Mouse (Mus musculus) layer of hippocampus, postnatal 14 days (tissue): ENCODE measurements at regions not wholly inside any gene's neighbourhood (a gene's known extent, or its start where the extent isn't known, plus 50 kb on each side); places are given as distances from the start of the nearest gene placed in this dataset.

ENCODE experiments used
- DNase-seq, 2 experiments: peaks; one replicate each; pipeline ENCODE4 v3.0.0; 2021 to 2022; ENCODE audit warnings: low spot score in 2 of 2, mixed read lengths in 1 of 2

DNA sequence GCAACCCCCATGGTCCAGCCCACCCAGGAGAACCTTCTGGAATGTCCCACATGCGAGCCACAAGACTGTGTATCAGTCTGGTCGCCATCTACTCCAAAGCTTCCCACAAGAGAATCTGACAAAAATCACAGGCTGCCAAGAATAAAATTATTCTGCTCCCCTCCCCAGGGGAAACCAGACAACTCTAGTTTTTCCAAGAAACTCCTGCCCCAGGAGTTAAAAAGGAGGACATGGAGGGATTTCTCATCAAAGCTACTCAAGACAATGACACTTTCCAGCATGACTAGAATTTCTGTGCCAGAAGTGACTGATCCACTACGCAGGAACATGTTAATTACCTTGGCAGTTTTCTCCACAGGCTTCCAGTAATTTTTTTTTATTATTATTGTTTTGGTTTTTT, 98.4 kb downstream of the Psmg1 start:
- DNase-seq = peak in 1 of 2 experiments; percentile 13

DNA sequence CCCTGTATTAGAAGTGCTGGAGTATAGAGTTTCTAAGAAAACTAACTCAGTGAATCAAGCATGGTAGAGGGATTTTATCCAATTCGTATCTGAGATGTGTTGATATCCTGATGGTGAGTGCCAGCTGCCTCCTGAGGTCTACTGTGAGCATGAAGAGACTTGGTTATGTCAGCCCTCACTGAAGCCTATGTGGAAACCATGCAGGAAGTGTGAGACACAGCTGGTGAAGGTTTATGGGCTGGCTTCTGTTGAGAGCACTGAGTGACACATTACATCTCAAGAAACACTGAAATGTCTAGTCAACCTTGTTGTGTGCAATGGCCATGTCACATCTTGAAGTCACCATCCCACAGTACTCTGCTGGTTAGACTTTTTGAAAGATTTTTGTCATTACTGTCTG, 104.6 kb downstream of the Psmg1 start:
- no peak for DNase-seq

GRCm38 (mm10) chr16:95873297-95873696, 117.5 kb downstream of the Psmg1 start:
- no peak for DNase-seq

- no peak for DNase-seq
These were observed 118.3 kb downstream of the Psmg1 start for GRCm38 (mm10) chr16:95872436-95872835.

- no peak for DNase-seq
These were observed 120.5 kb downstream of the Psmg1 start for GRCm38 (mm10) chr16:95870291-95870690.

- no peak for DNase-seq
These were observed 121.3 kb downstream of the Psmg1 start for GRCm38 (mm10) chr16:95869501-95869900.

DNA sequence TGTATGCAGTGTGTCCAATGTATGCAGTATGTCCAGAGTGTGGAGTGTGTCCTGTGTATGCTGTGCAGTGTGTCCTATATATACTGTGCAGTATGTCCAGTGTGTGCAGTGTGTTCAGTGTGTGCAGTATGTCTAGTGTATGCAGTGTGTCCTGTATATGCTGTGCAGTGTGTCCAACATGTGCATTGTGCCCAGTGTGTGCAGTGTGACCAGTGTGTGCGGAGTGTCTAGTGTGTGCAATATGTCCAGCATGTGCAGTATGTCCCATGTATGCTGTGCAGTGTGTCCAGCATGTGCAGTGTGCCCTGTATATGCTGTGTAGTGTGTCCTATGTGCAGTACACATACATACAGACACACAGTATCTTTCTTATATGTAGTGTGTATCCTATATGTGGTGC, 121.9 kb downstream of the Psmg1 start:
- no peak for DNase-seq

- DNase-seq = no peak
These were observed 123.2 kb downstream of the Psmg1 start for GRCm38 (mm10) chr16:95867516-95867915.

GRCm38 (mm10) chr16:95866866-95867420, 123.8 kb downstream of the Psmg1 start:
- no peak for DNase-seq

DNA sequence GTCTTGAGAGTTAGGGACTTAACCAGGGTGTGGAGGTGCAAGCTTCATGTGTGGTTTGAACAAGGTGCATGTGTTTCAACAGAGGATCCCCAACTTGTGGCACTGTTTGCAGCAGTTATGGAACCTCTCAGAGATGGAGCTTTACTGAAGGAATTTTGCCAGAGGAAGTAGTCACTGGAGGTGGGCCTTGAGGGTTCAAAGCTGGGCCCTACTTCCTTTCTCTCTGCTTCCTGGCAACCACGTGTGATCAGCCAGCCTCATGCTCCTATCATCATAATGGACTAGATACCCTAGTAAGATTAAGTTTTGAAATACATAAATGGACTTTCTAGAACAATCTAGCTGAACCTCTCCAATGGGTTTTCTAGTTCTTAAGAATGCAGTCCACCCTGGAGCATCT, 125.2 kb downstream of the Psmg1 start:
- no peak for DNase-seq

- no peak for DNase-seq
These were observed 126.1 kb downstream of the Psmg1 start for GRCm38 (mm10) chr16:95864646-95865045.

DNA sequence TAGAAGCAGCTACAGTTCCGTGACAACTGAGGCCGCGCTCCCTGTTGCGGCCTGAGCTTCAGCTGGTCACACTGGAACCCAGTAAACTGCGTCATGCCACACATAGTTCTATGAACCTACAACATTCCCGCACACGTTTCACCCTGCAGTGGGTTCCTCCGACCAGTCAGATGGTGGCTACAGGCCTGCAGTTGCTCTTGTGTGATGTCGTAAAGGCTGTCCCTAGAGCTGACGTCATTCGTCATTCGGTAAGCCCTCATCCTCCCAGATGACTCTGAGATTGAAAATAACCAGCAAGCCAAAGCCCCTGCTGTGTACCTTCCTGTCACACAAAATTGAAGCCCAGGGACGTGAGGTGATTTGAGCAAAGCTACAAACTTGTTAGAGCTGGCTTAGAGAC, 126.7 kb downstream of the Psmg1 start:
- no peak for DNase-seq

GRCm38 (mm10) chr16:95863565-95863964, 127.2 kb downstream of the Psmg1 start:
- no peak for DNase-seq

- DNase-seq = no peak
These were observed 128.1 kb downstream of the Psmg1 start for GRCm38 (mm10) chr16:95862621-95863020.

- no peak for DNase-seq
These were observed 129.5 kb downstream of the Psmg1 start for GRCm38 (mm10) chr16:95861231-95861690.

- DNase-seq = no peak
These were observed 129.9 kb downstream of the Psmg1 start for GRCm38 (mm10) chr16:95860810-95861209.

GRCm38 (mm10) chr16:95860111-95860510, 130.6 kb downstream of the Psmg1 start:
- DNase-seq = no peak

GRCm38 (mm10) chr16:95857403-95857802, 133.4 kb downstream of the Psmg1 start:
- no peak for DNase-seq

- DNase-seq = no peak
These were observed 135.5 kb downstream of the Psmg1 start for GRCm38 (mm10) chr16:95855230-95855629.

DNA sequence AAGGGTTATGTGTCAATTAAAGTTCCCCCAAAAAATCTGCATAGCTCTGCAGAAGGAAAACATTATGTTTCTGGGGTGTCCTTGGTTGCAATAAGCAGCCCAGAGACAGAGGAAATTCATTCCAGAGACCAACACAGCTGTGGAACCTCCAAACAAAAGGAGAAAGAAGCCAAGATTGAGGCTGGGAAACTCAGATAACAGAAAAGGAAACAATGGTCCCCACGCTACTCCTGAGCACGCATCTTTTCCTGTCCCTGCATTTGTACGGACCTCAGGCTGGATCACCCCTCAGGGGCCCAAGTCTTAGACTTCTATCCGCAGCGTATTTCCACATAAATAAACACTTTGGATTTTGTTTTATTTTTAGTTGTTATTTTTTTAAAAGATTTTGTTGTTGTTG, 138.9 kb downstream of the Psmg1 start:
- no peak for DNase-seq

GRCm38 (mm10) chr16:95848555-95849082, 142.1 kb downstream of the Psmg1 start:
- no peak for DNase-seq

DNA sequence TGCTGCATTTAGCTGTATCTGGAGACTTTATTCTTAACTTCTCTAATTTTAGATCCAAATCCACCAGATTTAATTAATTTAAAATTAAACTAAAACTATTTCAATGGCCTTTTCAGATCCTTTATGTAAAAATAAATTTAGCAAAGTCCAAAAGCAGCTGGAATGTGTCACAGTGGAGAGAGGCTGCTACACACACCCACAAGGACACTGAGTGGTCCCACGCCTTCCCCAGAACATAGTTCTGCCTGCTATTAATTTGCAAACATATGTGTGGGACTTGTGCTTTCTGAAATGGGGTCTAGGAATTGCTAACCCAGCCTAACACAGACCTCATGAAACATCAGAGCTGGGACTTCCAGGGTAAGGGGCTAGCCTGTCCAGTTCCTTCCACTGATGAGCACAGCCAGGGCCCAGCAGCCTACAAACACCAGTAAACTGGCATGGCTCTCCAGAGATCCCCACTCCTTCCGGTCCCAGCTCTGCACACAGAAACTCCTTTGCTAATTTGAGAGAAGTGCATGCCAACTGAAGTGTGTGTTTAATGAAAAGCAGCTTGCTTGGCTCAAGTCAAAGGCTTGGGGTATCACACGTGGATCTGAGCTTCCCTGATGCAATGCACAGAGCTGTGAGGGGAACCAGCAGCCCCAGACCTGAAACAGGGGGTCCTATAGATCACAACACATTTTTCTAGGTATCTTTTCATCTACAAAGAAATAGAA, 142.8 kb downstream of the Psmg1 start:
- peak; percentile 24 to 29 for DNase-seq
